Mouse (Mus musculus) central nervous system, embryonic 18 days (tissue): Measurements from ENCODE around the gene Col5a2. TPM values are rescaled to one million over a fixed set of nuclear protein-coding genes. Genes with fewer than 3 reads are reported as not detected.

Experiments
- polyA plus RNA-seq: library from polyadenylated mRNA; depleted of rRNA; stranded (reverse); fragments of >200 nt; gene quantifications from 2 replicates; pipeline ENCODE4 v1.2.3, GENCODE M21; 2012; rRNA removed

Gene Col5a2
- polyA plus RNA-seq = 8.4 and 19.3 TPM in 2 replicates

GRCm38 (mm10) chr1:45502865-45503332 lies at the start of gene Col5a2:
Gene Col5a2, minus strand, starts transcription at chr1:45503282.

Other genes with a start within 250 kb of the Col5a2 start
- 53.0 and 114 TPM in 2 replicates for gene Col3a1, start 191.7 kb downstream of the Col5a2 start, polyA plus RNA-seq